Mouse (Mus musculus) spleen, postnatal 14 days (tissue): ENCODE measurements at regions not wholly inside any gene's neighbourhood (a gene's known extent, or its start where the extent isn't known, plus 50 kb on each side); places are given as distances from the start of the nearest gene placed in this dataset.

Experiments
- DNase-seq, 2 experiments: peaks; one replicate each; pipeline ENCODE4 v3.0.0; 2021 to 2022; ENCODE audit warnings: low spot score in 2 of 2

DNA sequence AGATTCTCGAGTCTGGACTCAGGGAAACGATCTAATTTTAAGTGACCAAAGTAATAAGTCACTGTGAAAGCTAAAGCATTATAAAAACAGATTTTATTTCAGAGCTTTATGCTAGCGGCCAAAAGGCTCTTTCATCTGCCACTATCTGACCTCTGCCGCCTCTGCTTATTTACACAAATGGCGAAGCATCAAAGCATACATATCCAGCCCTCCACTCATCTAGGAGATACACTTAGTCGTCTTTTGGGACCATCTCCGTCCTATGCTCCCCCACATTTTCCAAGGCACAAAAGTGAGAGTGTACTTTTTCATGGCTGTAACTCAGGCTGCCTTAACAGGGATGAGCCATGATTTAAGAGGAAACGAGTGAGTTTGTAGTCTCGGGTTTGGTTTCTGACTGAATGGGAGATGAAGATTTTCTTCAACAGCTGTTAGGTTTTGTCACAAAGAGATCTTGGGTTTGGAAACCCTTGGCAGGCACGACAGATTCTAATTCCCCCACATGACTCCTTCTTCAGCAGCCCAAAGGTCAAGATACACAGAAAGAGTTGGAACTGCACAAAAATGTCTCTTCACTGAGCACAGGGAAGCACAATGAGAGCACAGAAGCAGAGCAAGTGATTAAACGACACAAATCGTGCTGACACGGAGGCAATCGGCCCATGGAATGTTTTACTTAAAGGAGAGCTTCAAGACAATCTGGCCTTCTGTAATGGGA, 96.7 kb upstream of the Actbl2 start:
- DNase-seq: no peak

DNA sequence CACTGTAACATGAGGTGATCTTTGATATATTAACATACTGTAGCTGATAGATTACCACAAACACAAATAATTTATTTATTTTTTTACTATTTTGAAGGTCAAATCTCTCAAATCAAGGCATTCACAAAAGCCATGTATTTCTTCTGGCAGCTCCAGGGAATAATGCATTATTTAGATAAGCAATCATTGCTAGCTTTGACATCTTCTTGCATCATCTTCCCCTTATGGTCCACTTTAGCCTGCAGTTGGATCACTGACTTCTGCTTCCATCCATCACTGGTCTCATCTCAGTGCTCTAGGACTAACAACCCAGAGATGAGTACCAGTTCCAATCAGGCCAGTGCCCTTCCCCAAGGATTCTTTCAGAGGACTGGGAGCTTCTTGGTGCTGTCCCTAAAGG, 95.3 kb upstream of the Actbl2 start:
- DNase-seq: no peak

DNA sequence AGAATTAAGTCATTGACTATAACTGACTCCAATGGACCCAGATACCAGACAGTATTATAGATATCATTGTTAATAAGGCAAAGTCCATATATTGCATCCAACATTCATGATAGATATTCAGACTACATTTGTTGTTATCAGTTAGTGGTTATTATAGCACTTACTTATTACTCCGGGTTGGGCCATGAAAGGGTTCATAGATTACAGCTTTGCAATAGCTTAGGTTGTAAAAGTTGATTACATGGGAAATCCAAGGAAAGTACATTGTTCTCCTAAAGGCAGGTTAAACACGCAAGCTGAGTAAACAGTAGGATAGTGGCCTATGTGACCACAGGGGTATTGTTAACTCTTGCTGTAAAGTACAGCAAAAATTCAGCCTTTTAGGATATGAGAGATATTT, 89.3 kb upstream of the Actbl2 start:
- no peak for DNase-seq

DNA sequence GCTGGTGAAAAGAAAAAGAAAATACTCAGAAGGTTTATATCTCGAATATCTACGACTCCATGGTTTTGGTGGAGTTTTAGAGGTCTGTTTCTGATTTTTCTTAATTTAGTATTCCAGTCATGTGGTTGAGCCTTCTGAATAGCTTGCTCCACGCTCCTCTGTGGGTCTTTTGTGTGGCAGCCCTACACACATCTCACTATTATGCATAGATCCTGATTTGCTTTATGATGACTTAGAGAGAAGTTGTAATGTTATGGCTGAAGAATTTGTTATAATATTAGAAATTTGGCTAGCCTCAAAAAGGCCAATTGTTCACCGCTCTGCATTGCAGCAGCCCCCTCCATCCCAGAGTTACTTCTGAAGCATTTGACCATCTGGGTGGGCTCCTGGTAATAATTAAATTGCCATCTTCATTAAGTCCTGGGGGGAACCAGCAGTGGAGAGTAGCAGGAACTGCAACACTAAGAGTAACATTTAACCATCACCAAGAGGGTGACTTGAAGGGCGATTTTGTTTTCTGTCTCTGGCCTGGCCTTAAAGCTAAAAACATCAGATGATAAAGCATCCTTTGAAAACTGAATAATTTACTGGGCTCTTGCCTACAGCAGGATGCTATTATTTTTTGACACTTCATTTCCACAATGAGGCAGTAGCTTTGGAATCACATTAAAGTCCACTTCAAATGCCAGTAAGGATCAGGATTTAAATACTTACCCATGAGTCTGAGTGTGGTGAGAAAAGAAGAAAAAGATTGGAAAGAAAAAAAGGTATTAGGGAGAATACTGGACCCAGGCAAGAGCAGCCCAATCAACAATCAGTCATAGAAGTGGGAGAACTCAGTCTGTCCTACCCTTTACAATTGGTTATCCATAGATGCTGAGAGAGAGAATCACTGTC, 84.3 kb upstream of the Actbl2 start:
- no peak for DNase-seq

DNA sequence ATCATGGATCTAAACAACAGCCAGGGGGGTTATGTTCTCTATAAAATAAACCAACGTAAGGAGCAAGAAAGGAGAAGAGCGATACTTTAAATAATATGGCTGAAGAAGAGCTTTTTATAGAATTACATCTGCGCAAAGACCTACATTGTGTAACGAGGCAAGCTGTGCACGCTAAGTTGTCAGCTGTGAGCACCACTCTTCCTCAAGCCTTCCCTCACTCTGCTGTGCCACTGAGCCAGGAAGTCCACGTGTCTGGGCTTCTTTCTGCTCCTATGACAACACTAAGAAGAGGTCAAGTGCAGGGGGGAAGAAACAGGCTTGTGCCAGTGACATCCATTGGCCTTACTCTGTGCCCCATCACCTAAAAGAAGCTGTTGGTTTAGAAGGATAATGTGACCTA, 75.6 kb upstream of the Actbl2 start:
- DNase-seq: no peak

DNA sequence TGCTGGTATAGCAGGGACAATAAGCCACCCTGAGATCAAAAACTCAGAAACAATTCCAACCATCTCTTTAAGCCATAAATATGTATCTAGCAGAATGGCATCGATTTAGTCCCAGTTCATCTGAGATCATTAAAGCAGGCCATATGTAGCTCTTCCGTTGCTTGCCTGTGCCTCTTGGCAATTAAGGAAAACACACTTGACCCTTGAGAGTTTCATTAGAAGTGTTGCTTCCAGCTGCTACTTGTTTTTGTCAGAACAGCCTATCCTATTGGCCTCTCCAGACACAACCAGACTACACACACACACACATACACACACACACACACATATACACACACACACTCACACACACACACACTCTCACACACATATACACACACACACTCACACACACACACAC, 71.5 kb upstream of the Actbl2 start:
- DNase-seq: no peak

DNA sequence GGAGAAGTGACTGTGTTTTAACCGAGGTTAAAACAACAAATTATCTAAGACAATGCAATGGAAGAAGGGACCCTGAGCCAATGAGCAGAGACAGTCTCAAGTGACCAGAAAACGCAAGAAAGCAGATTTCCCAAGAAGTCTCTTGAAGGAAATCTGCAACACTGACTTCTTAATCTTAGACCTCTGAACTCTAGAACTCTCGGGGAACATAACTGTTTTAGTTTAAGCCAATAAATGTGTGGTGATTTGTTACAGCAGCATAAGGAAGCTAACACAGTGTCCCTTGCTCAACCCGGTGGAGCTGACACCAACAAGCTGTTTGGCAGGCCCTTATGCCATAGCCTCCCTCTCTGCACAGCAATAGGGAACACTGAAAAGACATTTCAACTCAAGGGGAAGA, 69.0 kb upstream of the Actbl2 start:
- no peak for DNase-seq

DNA sequence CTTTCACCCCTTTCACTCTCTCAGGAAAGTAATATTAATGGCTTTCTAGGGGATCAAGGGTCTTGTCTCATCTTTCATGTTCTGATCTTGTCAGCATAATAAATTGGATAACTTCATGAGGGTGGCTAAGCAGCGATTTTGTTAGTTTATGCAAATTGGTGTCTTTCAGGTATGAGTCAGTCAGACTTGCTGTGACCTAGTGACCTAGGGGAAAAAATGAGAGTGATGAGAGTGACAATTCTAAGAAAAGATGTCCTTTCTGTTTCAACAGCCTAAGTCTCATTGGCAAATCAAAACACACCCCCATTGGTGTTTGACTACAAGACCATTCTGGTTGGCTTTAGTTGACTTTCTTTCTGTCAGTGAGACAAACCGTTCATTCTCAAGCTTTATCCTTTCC, 68.0 kb upstream of the Actbl2 start:
- DNase-seq: no peak

DNA sequence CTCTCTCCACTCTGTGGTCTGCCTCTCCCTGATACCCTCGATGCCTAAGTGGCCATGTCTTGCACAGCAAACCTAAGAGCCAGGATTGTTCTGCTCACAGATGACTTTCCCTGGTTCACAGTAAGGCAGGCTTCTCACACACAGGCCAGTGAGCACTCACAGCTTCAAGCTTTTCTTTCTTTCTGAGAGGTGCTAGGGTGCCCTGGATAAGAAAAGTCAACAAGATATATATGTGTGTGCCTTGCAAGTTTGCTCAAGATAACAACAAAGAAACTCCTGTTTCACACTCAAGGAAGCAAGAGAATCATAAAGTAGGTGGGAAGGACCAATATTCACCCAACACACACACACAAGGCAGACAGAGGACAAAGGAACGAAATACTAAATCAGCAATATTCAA, 60.9 kb upstream of the Actbl2 start:
- no peak for DNase-seq

DNA sequence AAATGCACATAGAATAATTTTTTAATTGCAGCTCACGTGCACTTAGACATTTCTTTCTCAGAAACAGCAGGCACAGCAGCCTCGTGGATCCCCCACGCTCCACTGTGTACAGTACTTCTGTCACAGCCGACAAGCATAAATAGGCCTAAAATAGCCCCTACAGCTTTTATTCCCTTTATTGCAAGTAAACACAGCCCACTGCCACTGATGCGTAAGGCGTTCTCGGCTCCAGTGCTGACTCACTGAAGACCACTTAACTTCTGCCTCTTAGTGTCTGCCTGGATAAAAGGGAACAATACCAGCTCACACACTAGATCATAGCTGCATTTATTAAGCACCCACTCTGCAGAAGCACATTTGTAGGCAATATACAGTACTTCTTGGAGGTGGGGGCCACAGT, 60.5 kb upstream of the Actbl2 start:
- DNase-seq: no peak

DNA sequence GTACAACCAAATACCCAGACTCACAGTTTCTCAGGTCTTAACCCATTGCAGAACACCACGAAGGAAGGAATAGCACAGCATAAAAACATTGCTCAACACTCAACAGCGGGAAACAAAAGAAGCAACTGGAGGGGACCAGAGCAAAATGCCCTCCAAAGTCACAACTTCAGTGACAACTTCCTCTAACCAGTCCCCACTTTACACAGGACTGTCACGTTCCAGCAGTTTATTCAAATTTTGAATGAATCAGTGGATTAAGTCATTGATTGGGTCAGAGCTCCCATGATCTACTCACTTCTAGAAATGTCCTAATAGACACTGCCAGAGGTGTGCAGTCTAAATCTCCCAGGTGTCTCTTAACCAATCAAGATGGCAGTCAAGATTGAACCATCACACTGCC, 53.3 kb upstream of the Actbl2 start:
- DNase-seq: no peak

DNA sequence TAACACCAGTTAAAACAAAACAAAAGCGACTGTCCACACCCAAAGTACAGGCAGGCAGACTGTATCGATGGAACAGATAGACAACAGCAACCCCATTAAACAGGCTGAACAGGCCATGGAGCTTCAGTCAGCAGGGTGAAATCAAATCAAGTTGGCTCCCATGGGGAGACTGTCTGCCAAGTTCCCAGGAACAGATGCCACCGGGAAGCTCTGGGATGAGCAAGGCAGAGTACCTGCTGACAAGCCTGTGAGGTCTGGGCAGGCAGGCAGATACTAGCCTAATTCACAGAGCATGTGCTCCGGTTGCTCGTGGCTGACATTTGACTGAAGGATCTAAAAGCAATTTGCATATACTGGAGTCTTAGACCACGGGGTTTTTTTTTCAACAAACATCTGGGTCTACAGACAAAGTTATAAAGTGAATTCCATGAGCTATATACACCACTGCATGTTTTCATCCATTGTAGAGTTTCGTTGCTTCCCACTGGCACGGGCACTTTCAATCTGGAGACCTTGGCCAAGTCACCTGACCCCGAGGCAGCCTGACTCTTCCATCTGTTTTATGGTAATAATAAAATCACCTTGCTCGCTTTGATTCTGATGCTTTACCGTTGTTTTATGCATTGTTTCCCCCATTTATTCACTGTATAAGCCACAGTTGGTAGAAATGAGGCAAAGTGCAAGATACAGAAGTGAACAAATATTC, 50.1 kb upstream of the Actbl2 start:
- DNase-seq: no peak
